Mouse (Mus musculus): ENCODE results near the gene Ube2b. TPM values are rescaled to one million over a fixed set of nuclear protein-coding genes. Genes with fewer than 3 reads are reported as not detected.

Gene Ube2b
- 237 and 241 TPM in 2 replicates for polyA plus RNA-seq (2015; fragmentation: Nextera tagmentation; extraction: Ambion mirVana)

- H3K9me3 ChIP-seq, result no peaks in the 10 kb centered on the region
- 0% methylated on average over 58 of the region's 63 CpGs for WGBS
- ATAC-seq (ENCODE audit: insufficient number of reproducible peaks, low FRiP score, low TSS enrichment, low read depth), result peak; percentile 84
These were observed at the start of gene Ube2b for GRCm38 (mm10) chr11:52000290-52000962. Gene Ube2b, minus strand, starts transcription at chr11:52000762.

GRCm38 (mm10) chr11:52046446-52047165 lies 46.0 kb upstream of the Ube2b start:
- H3K27ac ChIP-seq, result no peak overlapping the region
- H3K27me3 ChIP-seq, result no peaks in the 10 kb centered on the region
- H3K4me2 ChIP-seq, result no peak overlapping the region
- H3K4me3 ChIP-seq, result no peak overlapping the region
- WGBS, result 29% methylated on average over 4 of the region's 4 CpGs
- no peaks in the 10 kb centered on the region for H3K9me3 ChIP-seq
- peaks cover 5% of the 10 kb centered on the region; the same call in 1 of the 2 replicates for H3K36me3 ChIP-seq
- ATAC-seq (ENCODE audit: insufficient number of reproducible peaks, low FRiP score, low TSS enrichment, low read depth), result no peak
- no peaks in the 10 kb centered on the region for H3K4me1 ChIP-seq
- H3K9ac ChIP-seq, result no peak overlapping the region

More at GRCm38 (mm10) chr11:52000290-52000962, at the start of gene Ube2b:
- H3K36me3 ChIP-seq, result peaks cover 19% of the 10 kb centered on the region
- H3K27ac ChIP-seq, result peak within 1 kb of the TSS; percentile 99
- H3K4me3 ChIP-seq, result peak within 1 kb of the TSS; percentile 95
- peaks cover 33% of the 10 kb centered on the region for H3K4me1 ChIP-seq
- H3K9ac ChIP-seq, result peak within 1 kb of the TSS; percentile 90
- no peaks in the 10 kb centered on the region for H3K27me3 ChIP-seq
- peak within 1 kb of the TSS; percentile 75 for H3K4me2 ChIP-seq

DNA sequence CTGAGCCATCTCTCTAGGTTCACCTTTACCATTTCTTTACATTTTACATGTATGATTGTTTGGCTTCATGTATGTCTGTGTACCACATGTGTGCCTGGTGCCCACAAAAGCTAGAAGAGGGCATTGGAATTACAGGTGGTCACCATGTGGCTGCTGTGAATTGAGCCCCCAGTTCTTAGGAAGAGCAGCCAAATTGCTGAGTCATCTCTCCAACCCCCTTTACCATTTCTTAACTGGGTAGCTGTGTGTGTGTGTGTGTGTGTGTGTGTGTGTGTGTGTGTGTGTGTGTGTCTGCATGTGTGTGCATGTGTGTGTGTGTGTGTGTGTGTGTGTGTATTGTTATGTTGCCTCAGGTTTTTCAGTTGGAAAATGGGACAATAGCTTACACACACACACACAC lies 43.6 kb upstream of the Ube2b start:
- no peak for ATAC-seq (ENCODE audit: insufficient number of reproducible peaks, low FRiP score, low TSS enrichment, low read depth)
- H3K27me3 ChIP-seq, result no peaks in the 10 kb centered on the region
- no peak overlapping the region for H3K4me2 ChIP-seq
- H3K9me3 ChIP-seq, result no peaks in the 10 kb centered on the region
- H3K4me3 ChIP-seq, result no peak overlapping the region
- H3K9ac ChIP-seq, result no peak overlapping the region
- no peaks in the 10 kb centered on the region for H3K4me1 ChIP-seq
- H3K36me3 ChIP-seq, result peaks cover 5% of the 10 kb centered on the region; the same call in 1 of the 2 replicates
- no peak overlapping the region for H3K27ac ChIP-seq

GRCm38 (mm10) chr11:52043224-52043623 lies 42.7 kb upstream of the Ube2b start:
- H3K27me3 ChIP-seq, result no peaks in the 10 kb centered on the region
- WGBS, result 76% methylated on average over 3 of the region's 3 CpGs
- no peak overlapping the region for H3K27ac ChIP-seq
- H3K9me3 ChIP-seq, result no peaks in the 10 kb centered on the region
- H3K4me2 ChIP-seq, result no peak overlapping the region
- no peaks in the 10 kb centered on the region for H3K4me1 ChIP-seq
- ATAC-seq (ENCODE audit: insufficient number of reproducible peaks, low FRiP score, low TSS enrichment, low read depth), result no peak
- H3K9ac ChIP-seq, result no peak overlapping the region
- H3K4me3 ChIP-seq, result no peak overlapping the region
- H3K36me3 ChIP-seq, result peaks cover 5% of the 10 kb centered on the region; the same call in 1 of the 2 replicates

- Histone ChIP-seq H3K27ac (no peak overlapping the region), H3K36me3 (no peaks in the 10 kb centered on the region), H3K9me3 (no peaks in the 10 kb centered on the region), H3K9ac (no peak overlapping the region), H3K27me3 (no peaks in the 10 kb centered on the region), H3K4me1 (no peaks in the 10 kb centered on the region), H3K4me2 (no peak overlapping the region), H3K4me3 (no peak overlapping the region)
- ATAC-seq (ENCODE audit: insufficient number of reproducible peaks, low FRiP score, low TSS enrichment, low read depth), result no peak
- 65% methylated on average over 3 of the region's 3 CpGs for WGBS
These were observed 37.1 kb upstream of the Ube2b start for GRCm38 (mm10) chr11:52037659-52038058.

- H3K4me3 ChIP-seq, result no peak overlapping the region
- no peaks in the 10 kb centered on the region for H3K9me3 ChIP-seq
- no peaks in the 10 kb centered on the region for H3K36me3 ChIP-seq
- H3K27ac ChIP-seq, result no peak overlapping the region
- no peak for ATAC-seq (ENCODE audit: insufficient number of reproducible peaks, low FRiP score, low TSS enrichment, low read depth)
- H3K4me2 ChIP-seq, result no peak overlapping the region
- H3K9ac ChIP-seq, result no peak overlapping the region
- no peaks in the 10 kb centered on the region for H3K27me3 ChIP-seq
- H3K4me1 ChIP-seq, result no peaks in the 10 kb centered on the region
- 54% methylated on average over 3 of the region's 3 CpGs for WGBS
These were observed 35.3 kb upstream of the Ube2b start for GRCm38 (mm10) chr11:52035905-52036304.

- Histone ChIP-seq H3K4me2 (no peak overlapping the region), H3K27ac (no peak overlapping the region), H3K4me1 (no peaks in the 10 kb centered on the region), H3K27me3 (no peaks in the 10 kb centered on the region), H3K4me3 (no peak overlapping the region), H3K36me3 (no peaks in the 10 kb centered on the region), H3K9me3 (no peaks in the 10 kb centered on the region), H3K9ac (no peak overlapping the region)
- ATAC-seq (ENCODE audit: insufficient number of reproducible peaks, low FRiP score, low TSS enrichment, low read depth), result no peak
- WGBS, result 81% methylated on average over 1 of the region's 1 CpGs
These were observed 33.4 kb upstream of the Ube2b start for GRCm38 (mm10) chr11:52033953-52034352.

DNA sequence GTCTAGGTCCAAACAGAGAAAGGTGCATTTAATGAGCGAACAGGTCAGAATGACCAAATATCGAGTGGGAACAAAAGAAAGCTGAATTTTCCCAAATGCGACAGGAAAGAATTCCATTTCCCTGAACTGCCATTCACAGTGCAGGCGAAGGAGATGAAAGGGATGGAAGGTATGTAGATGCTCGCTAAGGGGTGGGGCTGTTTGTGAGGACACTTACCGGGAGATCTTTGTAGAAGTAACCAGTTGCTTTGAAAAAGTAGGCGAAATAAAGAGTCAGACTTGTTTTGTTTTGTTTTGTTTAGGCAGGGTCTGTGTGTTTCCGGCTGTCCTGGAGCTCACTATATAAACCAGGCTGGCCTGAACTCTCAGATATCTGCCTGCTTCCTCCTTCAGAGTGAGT lies 31.8 kb upstream of the Ube2b start:
- Histone ChIP-seq H3K4me1 (no peaks in the 10 kb centered on the region), H3K4me3 (no peak overlapping the region), H3K27me3 (no peaks in the 10 kb centered on the region), H3K36me3 (no peaks in the 10 kb centered on the region), H3K9ac (no peak overlapping the region), H3K9me3 (no peaks in the 10 kb centered on the region), H3K4me2 (no peak overlapping the region), H3K27ac (no peak overlapping the region)
- no peak for ATAC-seq (ENCODE audit: insufficient number of reproducible peaks, low FRiP score, low TSS enrichment, low read depth)
- 57% methylated on average over 8 of the region's 8 CpGs for WGBS

DNA sequence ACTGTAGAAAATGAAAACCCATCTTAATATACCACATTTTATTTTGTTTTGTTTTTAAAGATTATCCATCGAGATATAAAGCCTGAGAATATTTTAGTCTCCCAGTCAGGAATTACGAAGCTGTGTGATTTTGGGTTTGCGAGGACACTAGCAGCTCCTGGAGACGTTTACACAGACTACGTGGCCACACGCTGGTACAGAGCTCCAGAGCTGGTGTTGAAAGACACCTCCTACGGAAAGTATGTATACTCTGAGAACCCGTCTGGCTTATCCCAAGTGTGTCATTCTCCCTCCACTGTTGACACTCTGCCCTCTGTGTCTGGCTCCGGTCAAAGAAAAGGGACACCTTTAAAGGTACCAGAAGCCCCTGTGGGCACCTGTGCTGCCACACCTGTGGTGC lies 17.7 kb upstream of the Ube2b start:
- ATAC-seq (ENCODE audit: insufficient number of reproducible peaks, low FRiP score, low TSS enrichment, low read depth), result no peak
- no peak overlapping the region for H3K4me3 ChIP-seq
- no peak overlapping the region for H3K4me2 ChIP-seq
- no peaks in the 10 kb centered on the region for H3K9me3 ChIP-seq
- H3K27me3 ChIP-seq, result no peaks in the 10 kb centered on the region
- H3K4me1 ChIP-seq, result no peaks in the 10 kb centered on the region
- H3K9ac ChIP-seq, result no peak overlapping the region
- 82% methylated on average over 9 of the region's 9 CpGs for WGBS
- H3K27ac ChIP-seq, result no peak overlapping the region
- H3K36me3 ChIP-seq, result no peaks in the 10 kb centered on the region

GRCm38 (mm10) chr11:52011541-52011940 lies 11.0 kb upstream of the Ube2b start:
- no peaks in the 10 kb centered on the region for H3K36me3 ChIP-seq
- no peak overlapping the region for H3K9ac ChIP-seq
- no peak overlapping the region for H3K4me2 ChIP-seq
- H3K27ac ChIP-seq, result no peak overlapping the region
- 79% methylated on average over 5 of the region's 5 CpGs for WGBS
- ATAC-seq (ENCODE audit: insufficient number of reproducible peaks, low FRiP score, low TSS enrichment, low read depth), result no peak
- H3K4me3 ChIP-seq, result no peak overlapping the region
- no peaks in the 10 kb centered on the region for H3K4me1 ChIP-seq
- no peaks in the 10 kb centered on the region for H3K9me3 ChIP-seq
- no peaks in the 10 kb centered on the region for H3K27me3 ChIP-seq

- no peaks in the 10 kb centered on the region for H3K36me3 ChIP-seq
- no peaks in the 10 kb centered on the region for H3K4me1 ChIP-seq
- no peak for ATAC-seq (ENCODE audit: insufficient number of reproducible peaks, low FRiP score, low TSS enrichment, low read depth)
- WGBS, result 86% methylated on average over 11 of the region's 11 CpGs
- no peak overlapping the region for H3K4me2 ChIP-seq
- H3K9me3 ChIP-seq, result no peaks in the 10 kb centered on the region
- no peaks in the 10 kb centered on the region for H3K27me3 ChIP-seq
- H3K27ac ChIP-seq, result no peak overlapping the region
- no peak overlapping the region for H3K4me3 ChIP-seq
- H3K9ac ChIP-seq, result no peak overlapping the region
These were observed 10.4 kb upstream of the Ube2b start for GRCm38 (mm10) chr11:52011011-52011410.

DNA sequence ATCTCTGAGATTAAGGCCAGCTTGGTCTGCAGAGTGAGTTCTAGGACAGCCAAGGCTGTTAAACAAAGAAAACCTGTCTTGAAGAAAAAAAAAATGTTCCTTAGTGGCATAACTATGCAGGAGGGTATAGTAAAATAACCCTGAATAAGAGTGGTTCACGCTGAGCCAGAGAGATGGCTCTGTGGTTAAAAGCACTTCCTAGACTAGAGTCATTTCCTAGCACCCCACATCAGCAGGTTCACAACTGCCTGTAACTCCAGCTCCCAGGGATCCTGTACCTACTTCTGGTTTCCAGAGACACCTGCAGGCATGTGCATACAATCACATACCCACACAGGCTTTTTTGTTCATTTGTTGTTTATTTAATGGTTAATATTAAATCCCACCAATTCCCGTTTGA lies 5.0 kb upstream of the Ube2b start:
- Histone ChIP-seq H3K36me3 (no peaks in the 10 kb centered on the region), H3K9ac (no peak overlapping the region), H3K27ac (no peak overlapping the region), H3K27me3 (no peaks in the 10 kb centered on the region), H3K4me2 (no peak overlapping the region), H3K4me1 (peaks cover 12% of the 10 kb centered on the region), H3K4me3 (no peak overlapping the region), H3K9me3 (no peaks in the 10 kb centered on the region)
- ATAC-seq (ENCODE audit: insufficient number of reproducible peaks, low FRiP score, low TSS enrichment, low read depth), result no peak
- WGBS, result 48% methylated on average over 2 of the region's 2 CpGs

Data from limb, embryonic 15.5 days (tissue).